Mouse (Mus musculus) monocyte, adult 5-6 weeks (primary cell): ENCODE measurements around the gene Gpr45. TPM values are rescaled to one million over a fixed set of nuclear protein-coding genes. Genes with fewer than 3 reads are reported as not detected.

Experiments
- ATAC-seq: fragments of 153-309, 156-312 bp; replicated peaks from 2 replicates; pipeline ENCODE4 v1.8.0; 2017; ENCODE audit warnings: mild to moderate bottlenecking; ENCODE audit not compliant: low TSS enrichment, insufficient number of reproducible peaks, severe bottlenecking, poor library complexity, low FRiP score
- total RNA-seq: library from RNA; stranded (forward); fragments of 200-1000, 200-491, 200-594 nt; gene quantifications from 3 replicates; pipeline ENCODE4 v1.2.3, GENCODE M21; 2017

Gpr45 gene
- total RNA-seq, 1 experiment from 2014 or later = not detected

DNA sequence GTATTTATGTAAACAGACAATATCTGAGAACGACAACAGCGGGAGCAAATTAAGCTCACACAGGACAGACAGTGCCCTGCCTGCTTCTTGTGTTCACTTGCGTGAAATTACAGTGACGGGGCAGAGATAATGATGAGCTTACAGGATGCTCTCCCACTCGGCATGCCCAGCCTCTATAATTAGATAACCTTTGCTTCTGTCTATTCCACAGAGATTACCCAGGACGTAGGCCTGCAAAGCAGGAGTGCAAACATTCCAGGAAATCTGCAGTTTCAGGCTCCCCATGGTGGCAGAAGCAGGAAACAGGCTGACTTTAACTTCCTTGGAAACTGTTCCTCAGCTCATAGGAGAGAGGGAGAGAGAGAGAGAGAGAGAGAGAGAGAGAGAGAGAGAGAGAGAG, 89.6 kb downstream of the Gpr45 start:
- ATAC-seq = no peak

DNA sequence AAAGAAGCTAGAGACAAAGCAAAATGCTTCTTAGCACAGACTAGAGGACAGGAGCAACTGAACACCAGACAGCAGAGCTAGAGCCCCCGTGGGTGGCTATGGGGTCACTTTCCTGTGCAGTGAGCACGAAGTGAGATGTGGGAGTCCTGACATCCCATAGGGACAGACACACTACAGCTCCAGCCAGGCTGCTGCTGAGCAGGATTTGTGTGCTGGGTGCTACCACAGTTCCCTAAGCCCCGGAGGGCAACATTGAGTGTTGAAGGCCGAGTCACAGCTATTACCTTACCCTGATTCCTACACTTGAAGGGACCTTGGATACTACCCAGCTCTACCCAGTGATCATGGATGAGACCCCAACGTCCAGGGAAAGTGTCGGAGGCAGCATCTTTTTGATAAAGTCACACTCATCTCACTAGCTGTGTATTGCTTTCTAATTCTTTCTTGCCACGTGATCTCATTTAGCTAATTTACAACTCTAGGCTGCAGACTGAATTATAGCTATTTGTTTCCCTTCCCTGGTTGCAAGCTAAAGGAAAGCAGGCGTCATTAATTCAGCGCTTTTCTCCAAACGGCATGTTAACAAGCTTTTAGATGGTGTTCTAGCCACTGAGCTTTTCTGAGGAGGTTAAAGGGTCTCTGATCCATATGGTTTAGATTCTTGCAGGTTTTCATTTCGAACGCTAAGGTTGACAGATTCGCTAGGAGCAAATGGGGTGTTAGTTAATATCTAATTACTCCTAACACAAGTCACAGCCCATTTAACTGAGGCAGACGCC, 92.7 kb downstream of the Gpr45 start:
- ATAC-seq = no peak

DNA sequence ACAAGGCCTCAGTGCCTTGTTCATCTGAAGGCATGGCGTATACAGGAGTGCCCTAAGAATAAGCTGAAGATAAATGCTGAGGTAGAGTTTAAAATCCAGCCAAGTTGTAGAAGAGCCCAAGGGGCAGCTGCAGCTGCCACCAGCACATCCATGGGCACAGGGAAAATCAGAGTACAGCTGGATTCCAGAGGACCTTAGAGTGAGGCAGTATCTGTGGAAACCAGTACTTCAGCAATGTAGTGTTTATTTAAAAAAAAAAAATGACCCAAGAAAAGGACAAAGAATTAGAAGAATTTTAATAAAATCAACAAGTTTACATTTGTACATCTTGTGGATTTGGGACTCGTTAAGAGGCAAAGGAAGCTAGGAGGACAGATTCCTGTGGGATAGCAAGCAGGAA, 94.3 kb downstream of the Gpr45 start:
- ATAC-seq = no peak

DNA sequence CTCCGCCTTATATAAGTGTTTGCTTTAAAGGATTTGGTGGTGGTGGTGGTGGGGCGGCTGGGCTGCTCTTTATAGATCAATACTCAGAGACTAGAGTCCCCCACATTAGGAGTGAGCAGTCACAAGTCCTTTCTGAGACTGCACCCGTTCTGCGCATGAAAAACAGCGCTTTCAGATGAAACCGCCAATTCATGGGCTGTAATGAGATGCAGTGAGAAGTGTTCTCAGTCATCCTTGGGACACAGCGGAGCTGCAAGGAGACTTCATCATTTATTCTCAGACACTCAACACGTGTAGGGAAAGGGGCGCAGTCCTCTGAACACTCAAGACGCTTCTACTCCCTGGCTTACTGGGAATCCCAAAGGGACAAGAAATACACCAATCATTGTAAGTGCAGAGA, 95.1 kb downstream of the Gpr45 start:
- no peak for ATAC-seq

DNA sequence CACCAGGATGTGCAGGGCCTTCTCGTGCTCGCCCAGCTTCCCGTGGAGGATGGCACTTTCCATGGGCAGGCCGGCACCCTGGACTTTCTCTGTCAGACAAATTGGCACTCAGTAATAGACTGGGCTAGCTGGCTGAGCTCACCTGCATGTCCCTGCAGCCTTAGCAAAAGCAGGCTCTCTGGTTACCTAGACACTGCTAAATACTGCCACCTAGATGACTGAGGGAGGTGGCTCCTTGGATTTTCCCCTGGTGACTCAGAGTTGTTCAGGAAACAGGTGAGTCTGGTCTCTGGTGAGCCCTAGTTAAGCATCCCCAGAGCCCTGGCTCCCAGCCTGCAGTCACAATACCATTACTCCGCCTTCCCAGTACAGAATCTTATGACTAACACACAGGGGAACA, 99.2 kb downstream of the Gpr45 start:
- no peak for ATAC-seq

DNA sequence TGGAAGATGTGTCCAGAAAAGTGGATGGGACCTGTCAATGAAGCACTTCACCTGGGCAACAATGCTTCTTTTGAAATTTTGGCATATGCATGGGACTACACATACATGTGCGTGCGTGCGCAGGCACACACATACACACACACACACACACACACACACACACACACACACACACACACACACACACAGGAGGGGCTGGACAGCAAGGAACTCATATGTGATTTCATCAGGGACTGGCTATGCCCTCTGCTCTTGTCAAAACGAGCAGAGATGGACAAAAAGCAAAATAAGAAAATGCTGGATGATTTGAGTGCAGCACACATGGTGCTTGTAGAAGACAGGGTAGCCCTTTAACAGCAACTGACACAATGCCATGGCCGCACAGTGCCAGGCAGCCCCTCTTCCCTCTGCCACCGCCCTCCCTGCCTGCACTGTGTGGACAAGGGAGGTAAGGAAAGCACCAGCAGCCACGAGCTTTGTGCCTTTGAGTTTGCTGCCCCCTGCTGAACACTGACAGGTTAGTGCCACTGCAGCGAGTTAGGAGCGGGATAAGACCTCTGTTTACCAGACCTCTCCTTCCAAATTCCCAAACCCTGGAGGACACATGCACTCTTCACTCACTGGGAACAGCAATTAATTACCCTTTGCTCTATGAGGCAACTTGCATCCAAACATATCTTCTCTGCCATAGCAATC, 113.1 kb downstream of the Gpr45 start:
- ATAC-seq = no peak

DNA sequence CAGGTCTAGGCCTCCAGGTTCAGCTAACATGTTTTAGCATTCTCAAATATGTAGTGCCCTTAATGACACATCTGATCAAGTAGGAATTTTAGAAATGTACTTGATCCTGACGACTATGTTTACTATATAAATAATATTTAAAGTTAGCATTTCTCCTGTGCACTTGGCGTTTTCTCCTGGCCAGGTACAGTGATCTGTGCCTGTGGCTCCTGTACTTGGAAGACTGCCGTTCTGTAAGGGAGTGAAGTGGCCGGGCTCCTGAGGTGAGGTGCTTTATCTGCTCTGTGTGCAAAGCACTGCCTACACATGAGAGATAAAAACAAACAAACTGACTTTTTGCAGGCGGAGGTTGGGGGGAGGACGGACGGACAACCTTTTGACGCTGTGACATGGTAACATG, 113.9 kb downstream of the Gpr45 start:
- ATAC-seq = no peak

DNA sequence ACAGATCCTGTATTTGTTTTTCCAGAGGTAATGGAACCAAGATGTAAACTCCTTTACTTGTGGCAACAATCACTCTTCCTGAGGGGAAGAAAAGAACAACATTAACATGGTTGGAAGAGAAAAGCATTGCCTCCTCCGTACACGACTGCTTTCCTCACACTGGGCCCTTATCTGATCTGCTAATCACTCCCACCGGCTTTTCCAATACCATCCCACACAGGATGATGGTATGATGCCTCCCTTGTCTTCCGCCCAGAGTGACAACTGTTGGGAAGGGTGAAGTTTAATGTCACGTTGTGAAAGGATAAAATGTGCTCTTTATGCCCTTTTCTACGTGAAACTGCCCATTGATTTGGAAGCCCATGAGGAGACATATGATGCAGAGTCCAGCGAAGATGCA, 114.9 kb downstream of the Gpr45 start:
- ATAC-seq = no peak

DNA sequence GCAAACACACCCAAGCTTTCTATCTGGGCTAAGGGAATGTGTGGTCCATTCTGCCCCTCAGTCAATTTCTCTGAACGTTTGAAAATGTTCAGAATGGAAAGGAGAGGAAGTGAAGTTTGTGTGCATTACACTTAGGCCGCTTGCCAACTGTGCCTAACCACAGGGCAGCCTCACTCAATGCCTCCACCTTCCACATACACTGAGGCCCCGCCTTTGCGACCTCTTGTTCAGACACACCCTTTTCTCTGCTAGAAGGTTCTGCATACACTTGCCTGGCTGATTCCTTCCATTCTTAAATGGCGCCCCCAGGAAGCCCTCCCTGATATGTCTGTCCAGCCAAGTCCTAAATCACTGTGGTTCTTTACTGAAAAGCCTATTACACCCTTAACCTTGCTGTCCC, 118.1 kb downstream of the Gpr45 start:
- ATAC-seq = peak; percentile 86

DNA sequence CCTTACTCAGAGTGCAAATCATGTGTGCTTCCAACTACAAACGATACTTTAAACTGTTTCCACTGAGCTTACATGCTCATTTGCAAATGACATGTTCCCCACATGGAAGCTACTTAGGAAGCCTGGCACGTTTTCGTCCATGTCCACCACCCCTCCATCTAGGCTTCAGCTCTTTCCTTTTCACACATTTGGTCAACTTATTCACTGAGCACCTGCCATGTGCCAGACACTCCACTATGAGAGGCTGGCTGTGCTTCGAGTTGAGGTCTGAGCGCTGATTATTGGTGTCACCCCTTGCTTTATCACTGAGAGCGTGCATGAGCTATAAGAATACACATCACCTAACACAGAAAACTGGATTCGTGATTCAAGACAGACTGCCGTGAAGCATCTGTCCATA, 119.4 kb downstream of the Gpr45 start:
- ATAC-seq = no peak

DNA sequence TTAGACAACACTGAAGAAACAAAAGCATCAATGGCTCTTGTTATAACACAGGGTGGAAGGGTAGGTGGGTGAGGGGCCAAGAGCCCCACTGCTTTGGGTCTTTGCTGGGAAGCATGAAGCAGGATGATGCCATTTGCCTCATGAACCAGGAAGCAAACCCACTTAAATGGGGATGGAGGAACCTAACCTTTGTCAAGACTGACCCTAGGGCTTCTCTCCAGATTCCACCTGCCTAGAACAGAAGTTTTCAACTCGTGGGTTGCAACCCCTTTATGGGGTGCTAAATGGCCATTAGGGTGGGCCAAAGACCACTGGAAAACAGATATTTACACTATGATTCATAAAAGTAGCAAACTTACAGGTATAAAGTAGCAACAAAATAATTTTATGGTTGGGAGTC, 119.9 kb downstream of the Gpr45 start:
- ATAC-seq = no peak

DNA sequence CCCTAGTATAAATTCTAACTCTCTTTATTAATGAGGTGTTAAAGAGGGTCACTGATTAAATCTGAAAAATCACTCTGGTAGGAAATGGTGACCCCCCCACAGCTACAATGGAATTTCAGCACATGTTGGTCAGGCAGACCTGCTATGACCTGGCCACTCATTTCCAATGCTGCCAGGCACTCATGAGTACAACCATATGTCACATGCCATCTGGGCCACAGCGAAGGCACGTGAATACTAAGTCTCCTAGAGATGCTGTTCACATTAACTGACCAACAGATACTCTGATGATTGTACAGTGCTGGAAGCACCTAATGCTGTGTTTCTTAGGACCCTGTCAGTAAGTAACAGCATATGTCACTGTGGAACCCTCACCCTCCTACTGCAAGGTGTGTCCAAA, 122.1 kb downstream of the Gpr45 start:
- no peak for ATAC-seq

DNA sequence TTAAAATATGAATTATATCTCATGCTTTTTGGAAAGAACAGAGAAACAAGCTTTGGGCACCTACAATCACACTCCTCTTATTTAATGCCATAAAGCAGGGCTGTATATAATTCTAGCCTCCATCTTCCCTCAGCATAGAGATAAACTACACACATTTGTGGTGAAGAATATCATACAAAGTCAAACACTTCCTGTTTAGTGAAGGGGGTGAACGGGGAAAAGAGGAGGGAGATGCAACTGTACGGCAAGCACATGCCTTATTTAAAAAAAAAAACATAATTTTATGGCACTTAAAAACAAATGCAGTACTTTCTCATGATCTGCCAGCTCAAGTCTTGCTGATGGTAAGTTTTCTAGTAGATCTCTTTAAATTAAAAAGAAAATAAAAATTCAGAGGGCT, 125.5 kb downstream of the Gpr45 start:
- ATAC-seq = no peak

DNA sequence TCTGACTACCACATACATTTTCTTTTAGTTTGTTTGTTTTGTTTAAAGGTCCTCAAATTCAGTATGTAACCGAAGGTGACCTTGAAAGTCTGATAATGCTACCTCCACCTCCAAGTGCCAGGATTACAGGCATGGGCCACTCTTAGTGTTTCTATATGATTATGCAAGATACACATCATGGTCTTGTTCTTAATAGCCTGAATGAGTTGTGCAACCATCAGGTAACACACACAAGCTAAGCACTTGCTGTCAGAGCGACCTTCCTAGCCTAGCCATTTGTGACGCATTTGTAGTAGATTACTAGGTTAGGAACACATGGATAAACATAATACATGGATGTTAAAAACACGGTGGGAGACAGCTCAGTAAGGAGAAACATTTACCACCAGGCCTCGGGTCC, 130.3 kb downstream of the Gpr45 start:
- no peak for ATAC-seq

Other genes with a start within 250 kb of the Gpr45 start
- 46.3 to 66.8 TPM (median 50.0 TPM) in 3 replicates for gene Mrps9, start 101.6 kb upstream of the Gpr45 start, total RNA-seq
- gene Tgfbrap1, start 145.8 kb downstream of the Gpr45 start, total RNA-seq = 15.7 to 28.4 TPM (median 25.9 TPM) in 3 replicates
- 10.1 to 14.1 TPM (median 11.9 TPM) in 3 replicates for gene AI597479, start 145.8 kb downstream of the Gpr45 start, total RNA-seq
- 8.1 to 18.7 TPM (median 13.8 TPM) in 3 replicates for gene Fhl2, start 244.1 kb downstream of the Gpr45 start, total RNA-seq